ENCODE assay signal across 27 mouse cellular contexts in the genomic region with DNA sequence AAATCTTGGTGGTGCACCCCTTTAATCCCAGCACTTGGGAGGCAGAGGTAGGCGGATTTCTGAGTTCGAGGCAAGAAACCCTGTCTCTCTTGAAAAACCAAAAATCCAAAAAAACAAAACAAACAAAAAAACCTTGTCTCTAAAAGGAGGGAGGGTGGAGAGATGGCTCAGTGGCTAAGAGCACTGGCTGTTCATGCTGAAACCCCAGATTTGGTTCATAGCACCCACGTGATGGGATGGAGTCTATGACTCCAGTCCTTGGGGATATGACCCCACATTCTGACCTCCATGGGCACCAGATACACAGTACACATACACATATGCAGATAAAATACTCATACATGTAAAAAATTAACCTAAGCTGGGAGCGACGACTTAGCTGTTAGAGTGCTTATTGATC. TPM values are rescaled to one million over a fixed set of nuclear protein-coding genes. Genes with fewer than 3 reads are reported as not detected.
DNase-seq lines count a peak whose midpoint lies in the region; ATAC-seq and TF ChIP-seq lines count a peak whose summit lies in the region.
"Had no signal": no experiment of that assay in that cellular context is flagged by ENCODE, and none has a peak within 500 bp of the region (broad histone marks: within the 10 kb centered on the region; RNA-seq: fewer than 3 reads in every experiment).

No protein-coding gene starts in this region.

- H3K27me3 ChIP-seq in hindbrain, embryonic 13.5 days: peaks cover 6% of the 10 kb centered on the region; the same call in 1 of the 2 replicates
- H3K27me3 ChIP-seq in hindbrain, embryonic 16.5 days (replicated peaks; ENCODE audit: control insufficient read depth, insufficient read depth, low read length): no peaks in the 10 kb centered on the region
- H3K27me3 ChIP-seq in thymus, adult 2 months (ENCODE audit: control insufficient read depth, insufficient read depth, low read length): no peaks in the 10 kb centered on the region
- H3K27me3 ChIP-seq in forebrain, embryonic 15.5 days: no peaks in the 10 kb centered on the region
- H3K27me3 ChIP-seq: intestine, embryonic 15.5 days had no signal

- no peak for TF ChIP-seq POLR2A in thymus, adult 2 months (IDR thresholded peaks at IDR 0.05; ENCODE audit: control insufficient read depth, extremely low read depth, insufficient read depth, low read length, poor library complexity)

- H3K9ac ChIP-seq in hindbrain, embryonic 13.5 days: no peak overlapping the region
- H3K9ac ChIP-seq in hindbrain, embryonic 16.5 days (ENCODE audit: low read depth, low read length): no peak overlapping the region
- no peak overlapping the region for H3K9ac ChIP-seq in forebrain, embryonic 15.5 days (replicated peaks)
- H3K9ac ChIP-seq: embryonic facial prominence, embryonic 13.5 days; intestine, embryonic 15.5 days; limb, embryonic 15.5 days; liver, postnatal 0 days had no signal

- 90% methylated on average over 5 of the region's 5 CpGs for WGBS in hindbrain, embryonic 13.5 days
- WGBS in hindbrain, embryonic 16.5 days: 93% methylated on average over 5 of the region's 5 CpGs
- whole genome bisulfite sequencing in thymus, adult 2 months: 89% methylated on average over 5 of the region's 5 CpGs
- 91% methylated on average over 5 of the region's 5 CpGs for WGBS in forebrain, embryonic 15.5 days

- H3K4me1 ChIP-seq in hindbrain, embryonic 13.5 days (replicated peaks): peaks cover 87% of the 10 kb centered on the region
- H3K4me1 ChIP-seq in hindbrain, embryonic 16.5 days (ENCODE audit: control insufficient read depth, insufficient read depth, low read depth, low read length): peaks cover 48% of the 10 kb centered on the region
- H3K4me1 ChIP-seq in thymus, adult 2 months (replicated peaks; ENCODE audit: control insufficient read depth, insufficient read depth, low read length): peaks cover 50% of the 10 kb centered on the region
- H3K4me1 ChIP-seq in forebrain, embryonic 15.5 days: peaks cover 84% of the 10 kb centered on the region

- no peak for TF ChIP-seq CTCF in thymus, adult 2 months (IDR thresholded peaks at IDR 0.05; ENCODE audit: borderline replicate concordance, control insufficient read depth, extremely low read depth, insufficient read depth, low read length, poor library complexity)

- no peak overlapping the region for H3K4me3 ChIP-seq in hindbrain, embryonic 13.5 days
- H3K4me3 ChIP-seq in hindbrain, embryonic 16.5 days (ENCODE audit: low read length): no peak overlapping the region
- H3K4me3 ChIP-seq in thymus, adult 2 months (ENCODE audit: control insufficient read depth, insufficient read depth, low read length): no peak overlapping the region
- no peak overlapping the region for H3K4me3 ChIP-seq in forebrain, embryonic 15.5 days
- H3K4me3 ChIP-seq: embryonic facial prominence, embryonic 13.5 days; erythroblast, embryonic 14.5 days; heart, embryonic 10.5 days; intestine, embryonic 15.5 days; limb, embryonic 15.5 days had no signal

- DNase-seq in thymus, adult 2 months: no peak
- no peak for DNase-seq in thymus, adult 18-20 months
- no peak for DNase-seq in gastrocnemius, adult 8-10 months (ENCODE audit: low spot score in 2 of 2)
- DNase-seq in kidney, adult 18-20 months: no peak
- DNase-seq: adrenal gland, postnatal 14 days; cerebellum, adult 8-10 months; cerebellum, postnatal 36 days; embryo, embryonic 11 days; gastrocnemius, postnatal 10 days; kidney, adult 9 months; kidney, postnatal 25 days; liver, postnatal 0 days; thymus, postnatal 36 days had no signal

- H3K27ac ChIP-seq in hindbrain, embryonic 13.5 days: peak overlapping the region; percentile 91; the same call in 1 of the 2 replicates
- H3K27ac ChIP-seq in hindbrain, embryonic 16.5 days (ENCODE audit: low read depth, low read length): no peak overlapping the region
- peak overlapping the region; percentile 45; the same call in 1 of the 2 replicates for H3K27ac ChIP-seq in thymus, adult 2 months (ENCODE audit: control insufficient read depth, insufficient read depth, low read length)
- H3K27ac ChIP-seq in forebrain, embryonic 15.5 days (replicated peaks): peak overlapping the region; percentile 88
- H3K27ac ChIP-seq: embryonic facial prominence, embryonic 13.5 days; heart, embryonic 10.5 days; intestine, embryonic 15.5 days; limb, embryonic 15.5 days; macrophage had no signal

- H3K9me3 ChIP-seq in hindbrain, embryonic 13.5 days: no peaks in the 10 kb centered on the region
- no peaks in the 10 kb centered on the region for H3K9me3 ChIP-seq in hindbrain, embryonic 16.5 days (ENCODE audit: control insufficient read depth, low read length)
- H3K9me3 ChIP-seq in forebrain, embryonic 15.5 days: no peaks in the 10 kb centered on the region
- H3K9me3 ChIP-seq: embryonic facial prominence, embryonic 13.5 days; heart, embryonic 10.5 days; intestine, embryonic 15.5 days; limb, embryonic 15.5 days had no signal

- no peak overlapping the region for H3K4me2 ChIP-seq in hindbrain, embryonic 13.5 days
- H3K4me2 ChIP-seq in hindbrain, embryonic 16.5 days (ENCODE audit: low read length): no peak overlapping the region
- H3K4me2 ChIP-seq in forebrain, embryonic 15.5 days (replicated peaks): no peak overlapping the region
- H3K4me2 ChIP-seq: embryonic facial prominence, embryonic 13.5 days; intestine, embryonic 15.5 days; limb, embryonic 15.5 days had no signal

- no peaks in the 10 kb centered on the region for H3K36me3 ChIP-seq in hindbrain, embryonic 13.5 days
- no peaks in the 10 kb centered on the region for H3K36me3 ChIP-seq in hindbrain, embryonic 16.5 days (ENCODE audit: control insufficient read depth, insufficient read depth, low read length)
- H3K36me3 ChIP-seq in thymus, adult 2 months (ENCODE audit: control insufficient read depth, insufficient read depth, low read length): no peaks in the 10 kb centered on the region
- no peaks in the 10 kb centered on the region for H3K36me3 ChIP-seq in forebrain, embryonic 15.5 days
- H3K36me3 ChIP-seq: embryonic facial prominence, embryonic 13.5 days; heart, embryonic 10.5 days; intestine, embryonic 15.5 days; limb, embryonic 15.5 days had no signal

- ATAC-seq in hindbrain, embryonic 13.5 days (ENCODE audit: low FRiP score): no peak
- no peak for ATAC-seq in hindbrain, embryonic 16.5 days
- ATAC-seq in forebrain, embryonic 15.5 days (replicated peaks): no peak
- ATAC-seq: intestine, embryonic 15.5 days; liver, postnatal 0 days; lung, postnatal 0 days had no signal

RNA-seq across cellular contexts. Expression of a gene that starts 5.0 kb away (rescaled TPM):
- polyA plus RNA-seq in hindbrain, embryonic 13.5 days (2015; fragmentation: Nextera tagmentation; extraction: Ambion mirVana): 4.2 and 6.6 TPM in 2 replicates
- 5.9 and 7.7 TPM in 2 replicates for polyA plus RNA-seq in hindbrain, embryonic 16.5 days (2015; fragmentation: Nextera tagmentation; extraction: Ambion mirVana)
- 5.1 and 6.5 TPM in 2 replicates for polyA plus RNA-seq in thymus, adult 2 months (2012; rRNA removed)
- 10.2 and 11.2 TPM in 2 replicates for polyA plus RNA-seq in forebrain, embryonic 15.5 days (2015; fragmentation: Nextera tagmentation; extraction: Ambion mirVana)
- total RNA-seq in gastrocnemius, adult 8-10 months (2022): not detected
- total RNA-seq: hematopoietic stem cell, adult 5-6 weeks; neutrophil, adult 5-6 weeks had no signal
- polyA plus RNA-seq: erythroblast, embryonic 14.5 days; macrophage had no signal

RNA-seq across cellular contexts. Expression of a gene that starts 41.8 kb away (rescaled TPM):
- polyA plus RNA-seq in hindbrain, embryonic 13.5 days (2015; fragmentation: Nextera tagmentation; extraction: Ambion mirVana): 112 and 121 TPM in 2 replicates
- polyA plus RNA-seq in hindbrain, embryonic 16.5 days (2015; fragmentation: Nextera tagmentation; extraction: Ambion mirVana): 132 and 156 TPM in 2 replicates
- 1.1 TPM in 2 replicates for polyA plus RNA-seq in thymus, adult 2 months (2012; rRNA removed)
- 243 and 249 TPM in 2 replicates for polyA plus RNA-seq in forebrain, embryonic 15.5 days (2015; fragmentation: Nextera tagmentation; extraction: Ambion mirVana)
- under 1 TPM in 3 of 4 experiments, not detected in 1; 0.21 to 0.29 (median 0.24) TPM for total RNA-seq in gastrocnemius, adult 8-10 months (2022)
- total RNA-seq: granulocyte monocyte progenitor cell, adult 5-6 weeks; hematopoietic stem cell, adult 5-6 weeks; neutrophil, adult 5-6 weeks had no signal
- polyA plus RNA-seq: erythroblast, embryonic 14.5 days; heart, postnatal 0 days; liver, postnatal 0 days; macrophage had no signal

Comparison
In these comparisons a context has a peak if more than half of its experiments do, and no peak if none do; other contexts are left out.
1. RNA of a gene that starts 41.8 kb away (polyA plus RNA-seq): 243 to 249 TPM in forebrain, embryonic 15.5 days, 132 to 156 TPM in hindbrain, embryonic 16.5 days and 112 to 121 TPM in hindbrain, embryonic 13.5 days; 1.1 TPM in thymus, adult 2 months; every median in the first group is over 10 times any median in the second.